Mouse (Mus musculus): Measurements from ENCODE around the gene 6820408C15Rik.

6820408C15Rik gene

DNA sequence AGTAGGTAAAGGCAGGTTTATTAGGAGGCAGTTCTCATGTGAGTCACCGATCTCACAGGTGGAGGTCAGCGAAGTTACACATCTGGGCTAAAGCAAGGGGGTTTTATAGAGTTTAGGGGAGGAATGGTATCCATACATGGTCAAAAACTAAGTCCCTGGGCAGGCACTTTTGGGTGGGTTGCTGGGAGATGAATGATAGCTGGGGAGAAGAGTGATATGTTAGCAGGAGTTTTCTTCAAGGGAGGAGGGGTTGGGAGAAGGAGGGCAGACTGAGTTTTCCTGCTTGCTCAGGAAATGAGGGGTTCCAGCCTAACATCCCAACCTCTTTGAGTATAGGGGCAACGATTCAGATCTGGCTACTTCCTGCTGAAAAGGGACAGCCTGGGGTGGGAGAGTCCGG, at the start of gene 6820408C15Rik:
6820408C15Rik (plus strand) TSS at position 301 of the 400 bp plus-strand sequence.
- no peak for DNase-seq (ENCODE audit: low read depth, low spot score)

DNA sequence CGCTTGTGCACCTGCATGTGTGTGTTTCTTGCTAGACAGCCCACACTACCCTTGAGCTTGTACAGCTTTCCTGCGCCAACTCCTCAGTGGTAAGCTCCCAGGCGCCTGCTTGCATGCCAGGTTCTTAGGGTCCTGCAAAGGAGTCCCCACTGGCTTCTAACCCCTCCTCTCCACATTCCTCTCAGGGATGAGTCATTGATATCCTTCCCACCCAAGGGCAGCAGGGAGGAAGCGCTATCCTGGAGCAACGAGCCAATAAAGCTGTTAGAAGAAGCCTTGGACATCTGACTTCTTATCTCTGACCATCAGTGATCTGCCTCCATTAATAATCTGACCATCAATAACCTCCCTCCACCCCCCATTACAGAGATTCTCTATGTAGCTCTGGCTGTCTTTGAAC, 47.5 kb upstream of the 6820408C15Rik start:
- DNase-seq (ENCODE audit: low read depth, low spot score): no peak

DNA sequence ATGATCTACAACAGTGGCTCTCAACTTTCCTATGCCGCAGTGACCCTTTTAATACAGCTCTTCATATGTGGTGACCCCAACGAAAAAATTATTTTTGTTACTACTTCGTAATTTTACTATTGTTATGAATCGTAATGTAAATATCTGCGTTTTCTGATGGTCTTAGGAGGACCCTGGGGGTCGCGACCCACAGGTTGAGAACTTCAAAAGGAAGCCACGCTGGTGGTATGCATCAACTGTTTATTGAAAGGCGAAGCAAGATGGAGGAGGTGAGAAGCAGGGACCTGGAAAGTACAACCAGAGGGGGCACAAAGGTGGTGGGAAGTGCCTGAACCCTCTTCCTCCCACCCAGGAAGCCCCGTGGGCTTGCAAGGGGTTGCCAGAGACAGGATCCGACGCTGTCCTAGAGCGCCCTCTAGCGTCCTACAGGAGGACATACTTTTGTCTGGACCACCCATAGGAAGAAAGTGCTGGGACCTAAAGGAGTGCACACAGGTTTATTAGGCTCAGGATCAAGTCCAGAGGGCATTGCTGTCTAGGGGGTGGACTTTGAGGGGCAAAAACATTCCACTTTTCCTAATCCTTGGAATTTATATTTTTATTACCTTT, 46.8 kb upstream of the 6820408C15Rik start:
- DNase-seq (ENCODE audit: low read depth, low spot score): peak; percentile 58

DNA sequence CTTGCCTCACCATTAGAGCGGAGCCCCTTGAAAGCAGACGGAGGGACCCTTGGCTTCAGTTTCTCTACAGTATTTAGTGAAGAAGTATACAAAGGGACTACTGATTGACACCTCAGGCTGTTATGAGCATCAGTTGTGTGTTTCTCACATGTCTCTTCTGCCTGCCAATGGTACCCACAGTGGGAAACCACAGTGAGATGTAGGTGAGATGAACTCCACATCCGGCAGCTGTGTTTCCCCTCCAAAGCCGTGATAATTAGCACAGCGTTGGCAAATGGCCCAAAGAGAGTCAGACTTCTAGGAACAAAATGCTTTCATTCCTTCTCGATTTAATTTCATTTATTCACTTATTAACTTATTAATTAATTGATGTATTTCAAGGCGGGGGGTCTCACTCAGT, 43.3 kb upstream of the 6820408C15Rik start:
- DNase-seq (ENCODE audit: low read depth, low spot score): no peak

DNA sequence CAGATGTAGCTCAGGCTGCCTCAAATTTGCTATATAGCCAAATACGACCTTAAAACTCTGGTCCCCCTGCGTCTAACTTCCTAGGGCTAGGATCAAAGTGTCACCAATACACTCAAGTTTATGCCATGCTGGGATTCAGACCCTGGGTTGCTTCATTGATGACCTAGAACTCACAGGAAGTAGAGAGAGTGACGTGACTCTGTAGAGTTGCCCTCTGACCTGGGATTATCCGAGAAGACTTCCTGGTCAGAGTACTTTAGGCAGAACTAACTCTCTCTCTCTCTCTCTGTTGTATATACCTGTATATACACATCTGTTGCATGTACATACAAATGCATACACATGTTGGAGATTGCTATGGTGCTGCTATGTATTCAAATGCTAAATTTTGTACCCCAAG, 42.7 kb upstream of the 6820408C15Rik start:
- DNase-seq (ENCODE audit: low read depth, low spot score): no peak

DNA sequence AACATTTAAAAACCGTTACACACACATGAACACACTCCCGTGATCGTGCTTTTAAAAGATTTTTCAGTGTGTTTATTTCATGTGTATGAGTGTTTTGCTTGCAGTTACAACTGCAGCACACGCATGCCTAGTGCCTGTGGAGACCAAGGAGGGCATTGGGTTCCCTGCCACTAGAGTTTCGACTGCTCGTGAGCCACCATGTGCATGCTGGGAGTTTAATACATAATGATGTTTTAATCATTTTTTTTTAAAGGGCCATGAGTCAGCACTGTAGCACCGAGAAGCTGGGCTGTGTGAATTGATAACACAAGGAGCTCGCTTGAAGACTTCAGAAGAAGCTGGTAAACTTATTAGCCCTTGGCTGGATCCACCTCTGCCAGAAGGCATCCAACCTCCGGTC, 41.8 kb upstream of the 6820408C15Rik start:
- DNase-seq (ENCODE audit: low read depth, low spot score): no peak

DNA sequence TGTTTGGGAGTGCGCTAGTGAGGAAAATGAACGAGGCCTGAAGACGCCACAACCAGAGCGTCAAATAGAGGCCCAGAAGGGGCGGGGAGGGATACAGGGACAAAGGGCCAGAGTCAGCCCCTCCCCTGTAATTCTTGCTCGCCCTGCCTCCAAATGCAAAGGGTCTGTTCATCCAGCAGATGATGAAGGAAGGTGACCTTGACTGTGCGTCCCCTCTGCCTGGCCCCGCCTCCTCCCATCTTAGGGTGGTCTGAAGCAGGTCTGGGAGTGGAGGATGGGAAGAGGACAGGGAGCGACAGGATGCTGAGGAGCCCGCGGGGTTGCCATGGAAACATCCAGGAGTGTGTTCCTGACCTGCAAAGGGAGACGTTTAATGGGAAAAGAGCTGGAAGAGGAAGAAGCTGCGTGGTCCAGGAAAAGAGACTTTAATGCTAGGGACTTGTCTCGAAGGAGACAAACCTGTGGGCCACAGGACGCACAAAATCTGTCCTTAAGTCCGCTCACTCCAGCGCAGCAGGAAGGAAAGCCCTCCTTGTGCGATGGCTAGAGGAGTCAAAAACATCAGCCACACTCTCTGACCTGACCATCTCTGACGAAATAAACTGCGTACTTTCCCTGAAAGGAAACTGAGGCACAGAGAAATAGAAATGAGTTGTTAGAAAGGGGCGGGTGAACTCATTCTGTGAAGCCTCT, 39.6 kb upstream of the 6820408C15Rik start:
- DNase-seq (ENCODE audit: low read depth, low spot score): no peak

DNA sequence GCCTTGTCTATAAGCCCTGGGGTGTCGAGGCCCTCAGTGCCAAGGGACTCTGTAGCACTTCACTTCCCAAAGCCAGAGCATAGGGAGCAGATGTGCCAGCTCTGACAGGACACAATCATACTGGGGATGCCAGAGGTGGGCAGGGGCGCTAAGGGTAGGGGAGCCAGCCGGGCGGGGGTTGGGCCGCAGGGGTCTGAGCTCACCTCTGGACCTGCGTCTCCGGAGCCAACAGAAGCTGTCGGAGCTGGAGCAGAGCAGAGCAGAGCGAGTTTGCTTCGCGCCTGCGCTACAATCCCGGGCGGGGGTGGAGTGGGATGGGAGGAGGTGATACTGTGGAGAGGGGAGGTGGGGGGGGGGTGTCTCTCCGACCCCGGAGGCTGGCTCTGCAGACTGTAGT, 39.0 kb upstream of the 6820408C15Rik start, which contains the start of gene Nrsn2:
Nrsn2 (minus strand) TSS at position 294 of the 397 bp plus-strand sequence.
- DNase-seq (ENCODE audit: low read depth, low spot score): no peak

DNA sequence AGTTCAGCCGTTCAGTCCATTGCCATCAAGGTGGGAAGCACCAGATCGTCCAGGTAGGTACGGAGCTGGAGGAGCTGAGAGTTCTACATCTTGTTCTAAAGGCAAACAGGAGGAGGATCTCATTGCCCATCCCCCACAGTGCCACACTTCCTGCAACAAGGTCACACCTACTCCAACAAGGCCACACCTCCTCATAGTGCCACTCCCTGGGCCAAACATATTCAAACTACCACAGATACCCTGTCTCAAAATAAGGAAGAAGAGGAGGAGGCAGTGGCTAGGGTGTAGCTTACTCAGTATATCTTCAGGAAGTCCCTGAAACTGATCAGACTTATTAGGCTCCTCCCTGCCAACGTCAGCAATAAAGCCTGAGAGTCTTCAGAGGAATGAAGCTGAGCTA, 31.2 kb upstream of the 6820408C15Rik start:
- no peak for DNase-seq (ENCODE audit: low read depth, low spot score)

DNA sequence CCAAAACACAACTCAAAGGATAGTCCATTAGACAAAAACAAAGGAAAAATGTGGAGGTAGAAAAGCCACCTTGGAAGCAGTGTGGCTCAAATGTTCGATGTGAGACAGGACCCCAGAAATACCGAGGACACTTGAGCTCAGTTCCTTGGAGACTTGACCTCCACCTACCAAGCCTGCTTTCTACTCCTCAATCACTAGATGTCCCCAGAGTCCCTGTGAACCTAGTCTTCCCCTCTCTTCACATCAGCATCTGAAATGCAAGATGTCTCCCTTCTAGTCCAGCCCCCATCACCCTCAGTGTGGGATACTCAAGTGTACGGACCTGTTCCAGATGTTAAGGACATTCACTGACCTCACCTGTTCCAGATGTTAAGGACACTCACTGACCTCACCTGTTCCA, 22.6 kb upstream of the 6820408C15Rik start:
- DNase-seq (ENCODE audit: low read depth, low spot score): peak; percentile 68

DNA sequence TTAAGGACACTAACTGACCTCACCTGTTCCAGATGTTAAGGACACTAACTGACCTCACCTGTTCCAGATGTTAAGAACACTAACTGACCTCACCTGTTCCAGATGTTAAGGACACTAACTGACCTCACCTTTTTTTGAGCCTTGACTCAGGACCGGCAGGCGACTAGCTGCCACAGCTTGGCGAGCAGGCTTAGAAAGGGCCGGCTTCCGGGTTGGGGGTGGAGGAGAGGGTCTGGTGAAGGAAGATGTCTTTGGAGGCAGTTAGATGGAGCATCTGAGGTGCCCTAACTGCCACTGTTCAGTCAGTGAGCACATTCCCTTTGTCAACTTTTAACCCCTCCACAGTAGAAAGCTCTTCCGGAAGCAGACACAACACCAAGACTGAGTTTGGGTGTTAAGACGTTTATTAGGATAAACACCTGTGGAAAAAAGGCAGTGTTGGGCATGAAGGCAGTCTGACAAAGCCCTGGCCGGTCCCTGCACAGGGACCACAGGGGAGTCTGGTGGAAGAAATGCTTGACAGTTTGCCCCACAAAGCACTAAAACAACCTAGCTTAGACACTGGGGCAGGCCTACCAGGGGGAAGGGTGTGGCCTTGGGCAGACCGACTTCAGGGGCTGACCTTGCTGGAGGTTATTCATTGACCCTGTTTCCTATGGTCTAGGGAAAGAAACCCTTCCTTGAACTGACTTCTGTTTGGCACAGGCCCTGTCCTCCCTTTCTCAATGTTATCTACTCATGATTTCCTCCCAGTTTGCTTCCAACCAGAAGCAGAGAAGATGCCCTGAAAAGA, 22.0 kb upstream of the 6820408C15Rik start:
- DNase-seq (ENCODE audit: low read depth, low spot score): no peak

DNA sequence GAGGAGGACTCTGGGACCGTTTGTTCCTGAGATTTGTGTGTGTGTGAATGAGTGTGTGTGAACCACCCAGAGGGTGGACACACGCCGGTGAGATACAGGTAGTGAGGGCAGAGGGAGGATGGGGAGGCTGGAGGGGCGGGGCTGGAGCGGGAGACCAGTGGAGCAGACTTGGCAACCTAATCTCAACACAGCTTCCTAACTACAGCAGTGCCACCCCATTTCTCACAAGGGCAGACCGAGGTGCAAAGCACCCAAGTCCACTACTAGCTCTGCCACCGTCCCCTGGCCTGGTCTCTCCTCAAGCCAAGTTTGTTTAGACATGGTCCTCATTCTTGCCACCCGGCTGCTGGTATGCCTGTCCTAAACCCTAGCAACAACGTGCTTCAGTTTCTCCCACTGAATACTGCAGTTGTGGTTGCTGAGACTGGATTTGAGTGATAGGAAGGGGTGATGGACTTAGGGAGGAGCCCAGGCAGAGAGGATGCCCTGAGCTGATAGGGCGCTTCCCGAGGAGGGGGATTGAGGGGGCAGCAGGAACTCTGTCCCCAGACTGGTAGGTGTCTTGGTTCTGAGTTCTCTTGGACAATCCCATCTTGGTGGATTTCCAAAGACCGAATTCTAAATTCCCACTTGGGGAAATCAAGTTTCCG, 20.0 kb upstream of the 6820408C15Rik start:
- DNase-seq (ENCODE audit: low read depth, low spot score): no peak

DNA sequence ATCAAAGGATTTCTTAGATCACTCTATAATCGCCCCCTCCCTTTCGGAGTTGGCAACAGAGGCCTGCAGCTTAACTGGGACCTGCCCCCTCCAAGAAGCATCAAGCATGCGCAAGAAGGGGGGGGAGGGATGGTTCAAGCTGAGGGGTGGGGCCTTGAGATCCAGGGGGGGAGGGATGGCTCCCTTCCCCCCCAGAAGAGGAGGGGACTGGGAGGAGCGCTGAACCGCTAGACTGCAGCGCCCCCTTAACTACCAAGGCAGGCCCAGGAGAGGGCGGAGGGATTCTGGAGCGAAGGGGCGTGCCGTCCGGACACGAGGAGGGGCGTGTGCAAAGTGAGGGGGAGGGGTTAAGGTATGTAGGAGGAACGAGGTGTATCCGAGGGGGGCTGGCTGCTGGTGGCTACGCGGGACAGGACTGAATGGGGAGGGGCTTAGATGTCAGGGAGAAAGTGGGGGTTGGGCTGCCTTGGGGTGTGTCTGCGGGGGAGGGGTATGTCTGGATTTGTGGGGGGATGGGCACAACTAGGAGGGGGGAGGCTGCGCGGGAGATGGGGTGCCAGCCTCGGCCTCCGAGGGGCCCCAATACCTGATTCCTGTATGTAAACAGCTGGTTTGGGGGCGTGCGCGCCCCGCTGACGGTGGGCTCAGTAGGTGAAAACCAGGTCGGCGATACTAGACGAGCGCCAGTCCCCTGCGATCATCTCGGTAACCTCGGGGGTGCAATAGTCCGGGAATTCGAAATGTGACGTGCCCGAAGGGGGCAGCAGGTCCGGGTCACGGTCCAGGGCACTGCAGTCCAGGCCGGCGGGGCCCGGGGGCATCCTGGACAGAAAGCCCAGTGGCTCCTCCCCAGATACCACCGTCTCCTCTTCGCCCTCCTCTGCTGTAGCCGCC, 19.0 kb upstream of the 6820408C15Rik start:
- peak; percentile 96 for DNase-seq (ENCODE audit: low read depth, low spot score)

DNA sequence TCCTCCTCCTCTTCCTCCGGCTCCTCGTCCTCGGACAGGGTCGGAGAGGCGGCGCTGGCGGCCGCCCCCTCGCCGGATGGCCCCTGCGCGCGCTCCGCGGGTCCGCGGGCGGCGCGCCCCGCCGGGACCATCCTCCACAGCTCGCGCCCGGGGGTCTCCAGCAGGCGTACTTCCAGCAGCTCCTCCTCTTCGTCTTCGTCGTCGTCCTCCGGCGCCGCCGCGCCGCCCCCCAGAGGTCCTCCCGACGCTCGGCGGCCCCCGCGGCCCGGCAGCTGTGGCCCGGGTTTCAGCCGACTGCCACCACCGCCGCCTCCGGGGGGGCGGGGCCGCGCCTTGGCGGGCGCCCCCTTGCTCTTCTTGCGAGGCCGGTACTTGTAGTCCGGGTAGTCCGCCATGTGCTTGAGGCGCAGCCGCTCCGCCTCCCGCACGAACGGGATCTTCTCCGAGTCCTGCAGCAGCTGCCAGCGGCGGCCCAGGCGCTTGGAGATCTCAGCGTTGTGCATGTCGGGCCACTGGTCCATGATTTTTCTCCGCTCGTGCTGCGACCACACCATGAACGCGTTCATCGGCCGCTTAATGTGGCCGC, 18.3 kb upstream of the 6820408C15Rik start:
- peak; percentile 71 for DNase-seq (ENCODE audit: low read depth, low spot score)

DNA sequence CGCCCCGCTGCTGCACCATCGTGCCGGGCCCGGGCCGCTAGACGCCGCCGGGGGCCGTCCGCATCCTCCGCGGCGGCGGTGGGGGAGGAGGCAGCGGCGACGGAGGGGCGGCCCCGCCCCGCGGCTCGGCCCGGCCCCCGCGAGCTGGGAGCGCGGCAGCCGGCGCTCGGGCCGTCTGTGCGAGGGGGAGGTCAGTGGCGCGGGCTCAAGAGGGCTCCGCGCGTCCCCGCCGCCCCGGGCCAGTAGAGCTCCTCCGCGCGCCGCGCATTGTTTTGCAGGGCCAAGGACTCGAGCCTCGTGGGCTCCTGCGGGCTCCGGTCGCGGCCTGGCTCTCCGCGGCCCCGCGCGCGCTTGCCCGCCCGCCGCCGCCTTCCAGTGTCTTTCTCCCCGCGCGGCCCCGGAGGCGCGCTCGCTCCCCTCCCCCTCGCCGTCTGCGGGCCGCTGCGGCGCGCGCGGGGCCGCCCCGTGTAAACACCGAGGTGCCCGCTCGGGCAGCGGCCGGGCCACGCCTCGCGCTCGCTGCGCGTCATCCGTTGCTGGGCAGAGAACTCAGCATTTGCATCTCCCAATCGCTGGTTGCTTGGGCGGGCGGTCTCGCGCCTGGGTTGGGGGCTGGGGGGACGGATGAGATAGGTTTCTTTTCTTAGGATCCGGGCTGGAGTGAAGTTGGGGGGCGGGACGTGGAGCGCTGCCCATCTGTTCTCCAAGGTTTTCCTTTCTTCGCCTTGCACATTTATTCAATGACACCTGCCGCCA, 17.5 kb upstream of the 6820408C15Rik start, which contains the start of gene Sox12:
Sox12 (minus strand) TSS at position 384 of the 756 bp plus-strand sequence.
- DNase-seq (ENCODE audit: low read depth, low spot score): peak; percentile 92

DNA sequence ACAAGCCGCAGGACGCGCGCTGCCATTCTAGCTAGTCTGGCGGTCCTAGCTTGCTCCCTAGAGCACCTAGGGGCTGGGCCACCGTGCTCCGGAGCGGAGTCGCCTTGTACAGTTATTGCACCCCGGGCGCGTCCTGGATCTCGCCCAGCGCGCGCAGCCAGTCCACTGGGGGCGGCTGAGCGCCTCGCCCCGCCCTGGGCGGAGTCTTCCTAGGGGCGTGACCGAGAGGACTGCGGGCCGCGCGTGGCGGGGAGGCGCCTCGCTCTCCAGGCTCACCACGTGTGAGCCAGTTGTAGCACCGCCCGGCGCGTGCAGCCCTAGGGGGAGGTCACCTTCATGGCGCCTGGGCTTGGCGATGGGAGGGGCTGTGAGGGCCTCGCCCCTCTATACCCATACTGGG, 16.7 kb upstream of the 6820408C15Rik start:
- peak; percentile 90 for DNase-seq (ENCODE audit: low read depth, low spot score)

DNA sequence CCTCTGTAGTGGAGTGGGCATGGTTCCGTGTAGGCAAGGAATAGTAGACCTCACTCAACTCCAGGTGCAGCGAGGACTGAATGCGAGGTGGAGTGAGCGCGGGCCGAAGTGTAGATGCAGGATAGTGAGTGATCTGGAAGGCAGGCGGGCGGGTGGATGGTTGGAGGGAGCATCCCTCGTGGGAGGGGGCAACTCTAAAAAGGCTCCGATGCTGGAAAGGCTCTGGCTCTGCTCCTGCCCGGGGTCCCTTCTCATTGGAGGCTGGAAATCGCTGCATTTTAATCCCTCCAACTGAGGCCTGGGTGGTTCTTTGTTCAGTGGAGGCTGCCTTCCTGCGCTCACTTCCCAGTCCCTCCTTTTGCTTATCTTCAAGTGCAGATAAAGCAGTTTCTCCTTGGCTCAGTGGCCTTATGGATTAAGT, 16.3 kb upstream of the 6820408C15Rik start:
- no peak for DNase-seq (ENCODE audit: low read depth, low spot score)

DNA sequence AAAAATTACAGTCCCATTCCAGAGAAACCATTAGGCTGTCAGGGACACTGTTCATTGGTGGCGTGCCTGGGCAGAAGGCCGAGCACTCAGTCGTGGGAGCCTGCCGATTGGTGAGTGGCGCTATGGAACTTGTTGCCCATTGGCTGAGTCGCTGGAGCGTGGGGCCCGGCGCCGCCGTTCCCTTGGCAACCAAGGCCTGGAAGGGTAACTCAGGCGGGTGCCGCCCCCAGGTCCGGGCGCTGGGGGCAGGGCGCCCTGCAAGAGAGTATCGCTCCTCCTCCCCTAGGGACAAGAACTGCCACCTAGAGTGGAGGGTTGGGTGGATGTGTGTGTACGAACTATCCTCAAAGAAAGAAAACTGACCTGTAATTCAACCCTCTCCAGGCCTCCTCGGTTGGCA, 9.3 kb upstream of the 6820408C15Rik start:
- peak; percentile 85 for DNase-seq (ENCODE audit: low read depth, low spot score)

DNA sequence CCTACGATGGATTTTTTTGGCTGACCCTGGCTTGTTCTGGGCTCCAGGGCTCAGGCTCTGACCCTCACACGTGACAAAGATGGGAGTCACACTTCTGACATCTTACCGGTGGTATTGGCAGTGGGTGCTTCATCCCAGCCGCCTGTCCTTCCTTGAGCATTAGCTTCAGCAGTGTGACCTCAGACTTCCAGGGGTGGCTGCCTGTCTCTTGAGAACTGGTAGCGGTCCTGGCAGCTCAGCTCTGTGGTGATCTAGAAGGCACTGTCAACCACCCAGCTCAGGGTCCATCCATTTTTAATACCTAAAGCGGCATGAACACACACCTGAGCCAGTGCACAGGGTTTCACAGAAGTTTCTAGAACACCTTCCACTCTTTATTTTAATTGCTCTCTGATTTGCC, 5.6 kb upstream of the 6820408C15Rik start:
- no peak for DNase-seq (ENCODE audit: low read depth, low spot score)

DNA sequence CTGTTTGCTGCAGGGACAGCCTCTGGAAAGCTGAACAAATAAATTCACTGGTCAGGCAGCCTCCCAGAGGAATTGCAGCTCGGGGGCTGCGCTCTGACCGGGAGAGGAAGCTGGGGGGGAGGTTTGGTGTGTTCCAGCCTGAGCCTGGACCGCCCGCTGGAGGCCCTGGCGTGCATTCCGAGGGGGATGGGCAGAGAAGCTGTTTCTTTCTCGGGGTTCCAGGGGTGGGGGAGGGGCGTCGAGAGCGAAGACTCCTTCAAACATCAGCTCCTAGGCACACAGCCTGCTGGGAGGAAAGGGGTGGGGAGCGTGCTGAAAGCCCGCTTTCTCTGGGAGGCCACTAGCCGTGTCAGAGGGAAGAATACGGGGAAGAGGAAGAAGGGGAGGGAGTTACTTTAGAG, 4.4 kb upstream of the 6820408C15Rik start:
- DNase-seq (ENCODE audit: low read depth, low spot score): no peak

Measured in retina, postnatal 7 days (tissue).